Mouse (Mus musculus): ENCODE results near the gene Blzf1.
A peak's percentile ranks its signal among the peaks of the same experiment; 100 is the strongest.

Gene Blzf1

GRCm38 (mm10) chr1:164315266-164315665, 8.0 kb upstream of the Blzf1 start:
- Histone ChIP-seq H3K4me3 (replicated peaks; ENCODE audit: low read length) (no peak overlapping the region), H3K9me3 (ENCODE audit: low read length) (no peaks in the 10 kb centered on the region), H3K27me3 (ENCODE audit: insufficient read depth, low read length) (no peaks in the 10 kb centered on the region), H3K36me3 (ENCODE audit: insufficient read depth, low read length) (peaks cover 27% of the 10 kb centered on the region), H3K4me1 (replicated peaks; ENCODE audit: low read depth, low read length) (peaks cover 11% of the 10 kb centered on the region)
- no peak for TF ChIP-seq NANOG (IDR thresholded peaks at IDR 0.05; ENCODE audit: borderline replicate concordance, low read length)
- TF ChIP-seq CTCF (conservative IDR thresholded peaks at IDR 0.05; ENCODE audit: low read length): peak; percentile 99
- no peak for TF ChIP-seq POU5F1 (IDR thresholded peaks at IDR 0.05; ENCODE audit: borderline replicate concordance, low read length)

GRCm38 (mm10) chr1:164314085-164314484, 6.8 kb upstream of the Blzf1 start:
- Histone ChIP-seq H3K36me3 (ENCODE audit: insufficient read depth, low read length) (peaks cover 32% of the 10 kb centered on the region), H3K27me3 (ENCODE audit: insufficient read depth, low read length) (no peaks in the 10 kb centered on the region), H3K4me3 (replicated peaks; ENCODE audit: low read length) (no peak overlapping the region), H3K4me1 (replicated peaks; ENCODE audit: low read depth, low read length) (peaks cover 4% of the 10 kb centered on the region), H3K9me3 (ENCODE audit: low read length) (no peaks in the 10 kb centered on the region)
- no peak for TF ChIP-seq POU5F1 (IDR thresholded peaks at IDR 0.05; ENCODE audit: borderline replicate concordance, low read length)
- TF ChIP-seq CTCF (conservative IDR thresholded peaks at IDR 0.05; ENCODE audit: low read length): no peak
- no peak for TF ChIP-seq NANOG (IDR thresholded peaks at IDR 0.05; ENCODE audit: borderline replicate concordance, low read length)

- Histone ChIP-seq H3K4me1 (replicated peaks; ENCODE audit: low read depth, low read length) (peaks cover 17% of the 10 kb centered on the region), H3K36me3 (ENCODE audit: insufficient read depth, low read length) (peaks cover 33% of the 10 kb centered on the region; the same call in 1 of the 2 replicates), H3K27me3 (ENCODE audit: insufficient read depth, low read length) (no peaks in the 10 kb centered on the region), H3K9me3 (ENCODE audit: low read length) (no peaks in the 10 kb centered on the region), H3K4me3 (replicated peaks; ENCODE audit: low read length) (peak overlapping the region; percentile 93)
- no peak for TF ChIP-seq CTCF (conservative IDR thresholded peaks at IDR 0.05; ENCODE audit: low read length)
- no peak for TF ChIP-seq NANOG (IDR thresholded peaks at IDR 0.05; ENCODE audit: borderline replicate concordance, low read length)
- TF ChIP-seq POU5F1 (IDR thresholded peaks at IDR 0.05; ENCODE audit: borderline replicate concordance, low read length): no peak
Observed at GRCm38 (mm10) chr1:164307922-164308321, 633 bp upstream of the Blzf1 start.

GRCm38 (mm10) chr1:164303821-164304220, 3.5 kb downstream of the Blzf1 start, which contains the start of gene Nme7:
Gene Nme7, plus strand, starts transcription at chr1:164304121.
- Histone ChIP-seq H3K4me3 (replicated peaks; ENCODE audit: low read length) (no peak within 1 kb of the TSS), H3K9me3 (ENCODE audit: low read length) (no peaks in the 10 kb centered on the region), H3K4me1 (replicated peaks; ENCODE audit: low read depth, low read length) (peaks cover 17% of the 10 kb centered on the region), H3K27me3 (ENCODE audit: insufficient read depth, low read length) (no peaks in the 10 kb centered on the region), H3K36me3 (ENCODE audit: insufficient read depth, low read length) (peaks cover 59% of the 10 kb centered on the region)
- TF ChIP-seq CTCF (conservative IDR thresholded peaks at IDR 0.05; ENCODE audit: low read length): no peak
- no peak for TF ChIP-seq NANOG (IDR thresholded peaks at IDR 0.05; ENCODE audit: borderline replicate concordance, low read length)
- no peak for TF ChIP-seq POU5F1 (IDR thresholded peaks at IDR 0.05; ENCODE audit: borderline replicate concordance, low read length)

GRCm38 (mm10) chr1:164301949-164302348, 5.3 kb downstream of the Blzf1 start:
- no peaks in the 10 kb centered on the region for H3K9me3 ChIP-seq (ENCODE audit: low read length)
- H3K4me3 ChIP-seq (replicated peaks; ENCODE audit: low read length): no peak overlapping the region
- no peak for TF ChIP-seq NANOG (IDR thresholded peaks at IDR 0.05; ENCODE audit: borderline replicate concordance, low read length)
- peaks cover 77% of the 10 kb centered on the region for H3K36me3 ChIP-seq (ENCODE audit: insufficient read depth, low read length)
- no peaks in the 10 kb centered on the region for H3K27me3 ChIP-seq (ENCODE audit: insufficient read depth, low read length)
- H3K4me1 ChIP-seq (replicated peaks; ENCODE audit: low read depth, low read length): peaks cover 7% of the 10 kb centered on the region

- Histone ChIP-seq H3K4me3 (replicated peaks; ENCODE audit: low read length) (no peak overlapping the region), H3K27me3 (ENCODE audit: insufficient read depth, low read length) (no peaks in the 10 kb centered on the region), H3K9me3 (ENCODE audit: low read length) (no peaks in the 10 kb centered on the region), H3K36me3 (ENCODE audit: insufficient read depth, low read length) (peaks cover 90% of the 10 kb centered on the region), H3K4me1 (replicated peaks; ENCODE audit: low read depth, low read length) (no peaks in the 10 kb centered on the region)
- TF ChIP-seq NANOG (IDR thresholded peaks at IDR 0.05; ENCODE audit: borderline replicate concordance, low read length): no peak
- no peak for TF ChIP-seq POU5F1 (IDR thresholded peaks at IDR 0.05; ENCODE audit: borderline replicate concordance, low read length)
- TF ChIP-seq CTCF (conservative IDR thresholded peaks at IDR 0.05; ENCODE audit: low read length): no peak
Observed at GRCm38 (mm10) chr1:164296473-164296872, 10.8 kb downstream of the Blzf1 start.

GRCm38 (mm10) chr1:164294071-164294470, 13.2 kb downstream of the Blzf1 start:
- TF ChIP-seq CTCF (conservative IDR thresholded peaks at IDR 0.05; ENCODE audit: low read length) (no peak), POU5F1 (IDR thresholded peaks at IDR 0.05; ENCODE audit: borderline replicate concordance, low read length) (no peak), NANOG (IDR thresholded peaks at IDR 0.05; ENCODE audit: borderline replicate concordance, low read length) (no peak)
- Histone ChIP-seq H3K4me1 (replicated peaks; ENCODE audit: low read depth, low read length) (no peaks in the 10 kb centered on the region), H3K4me3 (replicated peaks; ENCODE audit: low read length) (no peak overlapping the region), H3K27me3 (ENCODE audit: insufficient read depth, low read length) (no peaks in the 10 kb centered on the region), H3K36me3 (ENCODE audit: insufficient read depth, low read length) (peaks cover 76% of the 10 kb centered on the region), H3K9me3 (ENCODE audit: low read length) (no peaks in the 10 kb centered on the region)

GRCm38 (mm10) chr1:164292040-164292439, 15.2 kb downstream of the Blzf1 start:
- TF ChIP-seq POU5F1 (IDR thresholded peaks at IDR 0.05; ENCODE audit: borderline replicate concordance, low read length) (no peak), NANOG (IDR thresholded peaks at IDR 0.05; ENCODE audit: borderline replicate concordance, low read length) (no peak), CTCF (conservative IDR thresholded peaks at IDR 0.05; ENCODE audit: low read length) (no peak)
- Histone ChIP-seq H3K36me3 (ENCODE audit: insufficient read depth, low read length) (peaks cover 57% of the 10 kb centered on the region), H3K4me3 (replicated peaks; ENCODE audit: low read length) (no peak overlapping the region), H3K4me1 (replicated peaks; ENCODE audit: low read depth, low read length) (no peaks in the 10 kb centered on the region; the same call in 1 of the 2 replicates), H3K27me3 (ENCODE audit: insufficient read depth, low read length) (no peaks in the 10 kb centered on the region), H3K9me3 (ENCODE audit: low read length) (no peaks in the 10 kb centered on the region)

GRCm38 (mm10) chr1:164287406-164287805, 19.9 kb downstream of the Blzf1 start:
- H3K9me3 ChIP-seq (ENCODE audit: low read length): no peaks in the 10 kb centered on the region
- H3K27me3 ChIP-seq (ENCODE audit: insufficient read depth, low read length): no peaks in the 10 kb centered on the region
- TF ChIP-seq CTCF (conservative IDR thresholded peaks at IDR 0.05; ENCODE audit: low read length): no peak
- no peak for TF ChIP-seq POU5F1 (IDR thresholded peaks at IDR 0.05; ENCODE audit: borderline replicate concordance, low read length)
- TF ChIP-seq NANOG (IDR thresholded peaks at IDR 0.05; ENCODE audit: borderline replicate concordance, low read length): no peak
- peaks cover 4% of the 10 kb centered on the region for H3K4me1 ChIP-seq (replicated peaks; ENCODE audit: low read depth, low read length)
- H3K4me3 ChIP-seq (replicated peaks; ENCODE audit: low read length): no peak overlapping the region
- H3K36me3 ChIP-seq (ENCODE audit: insufficient read depth, low read length): peaks cover 19% of the 10 kb centered on the region

All from E14TG2a.4 (cell line).